Mouse (Mus musculus) forebrain, embryonic 13.5 days (tissue): Measurements from ENCODE around the gene Mtcl1. TPM values are rescaled to one million over a fixed set of nuclear protein-coding genes. Genes with fewer than 3 reads are reported as not detected.
A peak's percentile ranks its signal among the peaks of the same experiment; 100 is the strongest.

Experiments
- ATAC-seq: fragments of 200-750 bp; cut with Nextera tagmentation; 2 replicates; pipeline ENCODE4 v1.8.0; 2017
- H3K27ac ChIP-seq: fragments of 300-500 bp; sonication (generic); 2 replicates; pipeline ENCODE4 v1.5.1; 2015; ENCODE audit warnings: inconsistent platforms, mild to moderate bottlenecking, moderate library complexity
- H3K27me3 ChIP-seq: fragments of 300-500 bp; sonication (generic); 2 replicates; pipeline ENCODE4 v1.6.1; 2015; ENCODE audit warnings: mild to moderate bottlenecking, inconsistent platforms
- H3K36me3 ChIP-seq: fragments of 300-500 bp; sonication (generic); 2 replicates; pipeline ENCODE4 v1.6.1; 2015; ENCODE audit warnings: mild to moderate bottlenecking, inconsistent platforms; ENCODE audit not compliant: poor library complexity, severe bottlenecking
- H3K4me1 ChIP-seq: fragments of 300-500 bp; sonication (generic); 2 replicates; pipeline ENCODE4 v1.6.1; 2015; ENCODE audit warnings: inconsistent platforms
- H3K4me2 ChIP-seq: fragments of 300-500 bp; sonication (generic); 2 replicates; pipeline ENCODE4 v1.6.1; 2015; ENCODE audit warnings: inconsistent platforms, mild to moderate bottlenecking, moderate library complexity
- H3K4me3 ChIP-seq: fragments of 300-500 bp; sonication (generic); 2 replicates; pipeline ENCODE4 v1.5.1; 2015; ENCODE audit warnings: mild to moderate bottlenecking, inconsistent platforms
- H3K9ac ChIP-seq: fragments of 300-500 bp; sonication (generic); 2 replicates; pipeline ENCODE4 v1.6.1; 2015; ENCODE audit warnings: mild to moderate bottlenecking, inconsistent platforms
- H3K9me3 ChIP-seq: fragments of 300-500 bp; sonication (generic); replicated peaks from 2 replicates; pipeline ENCODE4 v1.6.1; 2016; ENCODE audit warnings: inconsistent platforms
- WGBS: fragments of 180-500 bp; shearing (Covaris S2); methylation state at CpG from one replicate; pipeline ENCODE4 v1.1.7; 2015; 5-methylcytosine and 5-hydroxymethylcytosine counted together
- polyA plus RNA-seq: library from polyadenylated mRNA; unstranded; fragments of >200 nt; fragmentation: Nextera tagmentation; extraction: Ambion mirVana; gene quantifications from 2 replicates; pipeline ENCODE4 v1.2.1, GENCODE M21; 2015

The Mtcl1 gene
- polyA plus RNA-seq, 1 experiment from 2014 or later: 33.9 TPM

DNA sequence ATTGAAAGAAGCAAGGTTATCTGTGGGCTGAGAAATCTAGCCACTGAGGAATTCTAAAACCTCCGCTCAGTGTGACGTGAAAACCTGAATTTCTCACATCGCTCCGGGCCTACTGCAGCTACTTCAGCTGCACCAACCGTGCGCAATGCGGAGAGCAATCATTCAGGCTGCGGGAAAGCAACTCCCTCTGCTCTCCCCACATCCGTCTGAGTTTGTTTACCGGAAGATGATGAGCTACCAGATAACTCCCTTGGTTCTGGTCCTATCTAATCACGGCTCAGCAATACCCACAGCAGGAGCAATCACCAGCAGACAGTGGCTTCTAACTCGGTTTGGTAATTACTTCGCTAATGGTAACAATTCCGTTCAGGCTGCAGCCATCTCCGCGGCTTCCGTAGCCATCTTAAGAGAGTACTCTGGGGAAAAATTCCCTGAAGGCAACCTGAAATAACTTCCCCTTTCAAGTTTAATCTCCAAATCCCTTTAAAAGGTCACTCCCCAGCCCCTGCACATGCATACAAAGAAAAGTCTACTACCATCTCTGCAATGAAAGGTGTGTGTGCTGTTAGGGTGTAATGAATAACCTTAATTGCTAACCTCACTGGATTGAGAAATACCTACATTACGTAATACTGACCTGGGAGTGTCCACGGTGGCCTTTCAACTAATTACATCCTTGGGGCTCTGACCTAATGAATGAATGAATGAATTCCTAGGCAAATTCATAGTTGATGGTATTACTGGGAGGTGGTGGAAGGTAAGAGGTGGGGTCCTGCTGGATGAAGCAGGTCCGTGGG lies 96.5 kb downstream of the Mtcl1 start:
- Histone ChIP-seq H3K4me1 (peaks cover 14% of the 10 kb centered on the region), H3K4me2 (no peak overlapping the region), H3K9ac (no peak overlapping the region), H3K36me3 (peaks cover 56% of the 10 kb centered on the region), H3K27ac (no peak overlapping the region), H3K4me3 (no peak overlapping the region), H3K9me3 (no peaks in the 10 kb centered on the region), H3K27me3 (no peaks in the 10 kb centered on the region)
- WGBS: 70% methylated on average over 20 of the region's 20 CpGs
- ATAC-seq: no peak

DNA sequence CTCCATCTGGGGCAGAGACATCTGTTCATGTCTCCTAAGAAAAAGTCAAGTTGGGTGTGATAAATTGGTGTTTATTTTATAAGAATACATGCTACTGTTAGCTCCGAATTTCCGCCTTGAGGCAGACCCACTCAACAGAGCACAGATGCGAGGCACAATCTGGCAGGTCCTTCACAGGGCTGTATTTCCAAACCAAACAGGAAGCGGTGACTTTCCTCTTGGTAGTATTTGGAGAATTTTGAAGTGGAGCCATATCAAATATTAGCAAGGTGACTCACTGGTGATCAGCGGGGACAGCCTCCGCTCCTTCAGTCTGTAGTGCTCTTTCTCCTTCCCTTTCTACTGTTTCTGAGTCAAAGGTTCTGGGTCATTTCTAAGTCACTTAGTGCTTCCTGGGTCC lies 97.3 kb downstream of the Mtcl1 start:
- peaks cover 57% of the 10 kb centered on the region for H3K36me3 ChIP-seq
- H3K9ac ChIP-seq: no peak overlapping the region
- H3K27ac ChIP-seq: no peak overlapping the region
- WGBS: 88% methylated on average over 6 of the region's 6 CpGs
- no peaks in the 10 kb centered on the region for H3K9me3 ChIP-seq
- 0 out of 2 replicates have a peak, but pooled peaks cover 7% of the 10 kb centered on the region for H3K4me1 ChIP-seq
- no peaks in the 10 kb centered on the region for H3K27me3 ChIP-seq
- H3K4me3 ChIP-seq: no peak overlapping the region
- no peak for ATAC-seq
- H3K4me2 ChIP-seq: no peak overlapping the region

DNA sequence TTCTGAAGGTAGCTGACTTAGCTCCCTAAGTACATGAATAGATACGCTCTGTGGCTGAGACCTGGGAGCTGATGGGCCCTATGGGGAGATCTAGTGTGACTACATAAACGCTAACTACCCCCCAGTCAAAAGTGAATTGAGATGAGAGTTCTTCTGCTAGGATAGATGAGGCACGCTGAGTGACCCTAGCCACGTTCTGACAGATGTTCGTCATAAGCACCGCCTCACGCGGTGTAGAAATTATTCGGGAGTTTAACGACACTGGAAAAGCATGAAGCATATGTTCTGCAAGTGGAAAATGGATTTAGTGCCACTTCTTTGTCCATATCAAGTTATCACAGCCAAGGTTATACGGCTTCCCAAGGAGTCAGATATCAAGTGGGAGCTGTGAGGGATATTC lies 98.9 kb downstream of the Mtcl1 start:
- ATAC-seq: no peak
- H3K9me3 ChIP-seq: no peaks in the 10 kb centered on the region
- H3K27ac ChIP-seq: no peak overlapping the region
- no peak overlapping the region for H3K4me3 ChIP-seq
- 89% methylated on average over 11 of the region's 11 CpGs for WGBS
- 0 out of 2 replicates have a peak, but pooled peaks cover 5% of the 10 kb centered on the region for H3K4me1 ChIP-seq
- no peaks in the 10 kb centered on the region for H3K27me3 ChIP-seq
- no peak overlapping the region for H3K9ac ChIP-seq
- no peak overlapping the region for H3K4me2 ChIP-seq
- H3K36me3 ChIP-seq: peaks cover 61% of the 10 kb centered on the region

DNA sequence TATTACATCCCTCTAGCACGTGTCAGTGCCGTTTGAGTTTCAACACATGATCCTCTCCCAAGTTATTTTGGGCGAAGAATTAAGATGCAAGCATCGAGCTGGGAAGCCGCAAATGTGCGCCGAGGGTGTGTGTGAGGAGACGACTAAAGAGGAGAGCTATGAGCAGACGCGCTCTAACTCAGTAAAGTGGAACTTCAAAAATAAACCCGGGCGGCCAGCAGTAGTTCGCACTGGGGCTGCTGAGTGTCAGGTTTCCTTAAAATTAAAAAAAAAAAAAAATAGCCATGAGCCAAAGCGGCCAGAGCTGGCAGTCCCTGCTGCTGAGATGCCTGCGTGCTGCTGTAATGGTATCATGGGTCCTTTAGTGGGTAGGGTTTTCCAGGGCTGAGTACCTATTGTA lies 99.4 kb downstream of the Mtcl1 start:
- 85% methylated on average over 15 of the region's 15 CpGs for WGBS
- Histone ChIP-seq H3K4me1 (0 out of 2 replicates have a peak, but pooled peaks cover 5% of the 10 kb centered on the region), H3K27me3 (no peaks in the 10 kb centered on the region), H3K27ac (peak overlapping the region; percentile 36; the same call in 1 of the 2 replicates), H3K36me3 (peaks cover 56% of the 10 kb centered on the region), H3K4me3 (no peak overlapping the region), H3K9me3 (no peaks in the 10 kb centered on the region), H3K4me2 (no peak overlapping the region), H3K9ac (no peak overlapping the region)
- peak; percentile 17; the same call in 1 of the 2 replicates for ATAC-seq

DNA sequence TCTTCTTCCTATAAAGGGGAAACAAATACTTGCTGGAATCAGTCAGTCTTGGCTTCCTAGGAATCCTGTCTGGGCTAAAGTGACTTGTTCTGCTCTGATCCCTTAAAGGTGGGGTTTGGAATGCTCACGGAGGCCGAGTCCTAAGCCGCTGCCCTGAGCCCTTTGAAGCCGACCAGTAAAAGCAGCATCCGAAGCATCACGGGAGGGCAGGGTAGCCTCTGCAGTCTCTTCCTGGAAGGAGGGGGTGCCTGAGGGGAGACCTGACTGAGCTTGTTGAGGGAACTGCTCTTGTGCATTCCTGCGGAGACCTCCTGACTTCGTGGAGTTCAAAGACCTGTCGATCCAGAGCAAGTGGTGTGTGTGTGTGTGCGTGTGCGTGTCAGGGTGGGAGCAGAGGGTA lies 103.2 kb downstream of the Mtcl1 start:
- Histone ChIP-seq H3K27ac (no peak overlapping the region), H3K4me3 (no peak overlapping the region), H3K4me1 (no peaks in the 10 kb centered on the region), H3K9ac (no peak overlapping the region), H3K36me3 (peaks cover 66% of the 10 kb centered on the region), H3K27me3 (no peaks in the 10 kb centered on the region), H3K4me2 (no peak overlapping the region), H3K9me3 (no peaks in the 10 kb centered on the region)
- ATAC-seq: no peak
- WGBS: 87% methylated on average over 11 of the region's 11 CpGs

DNA sequence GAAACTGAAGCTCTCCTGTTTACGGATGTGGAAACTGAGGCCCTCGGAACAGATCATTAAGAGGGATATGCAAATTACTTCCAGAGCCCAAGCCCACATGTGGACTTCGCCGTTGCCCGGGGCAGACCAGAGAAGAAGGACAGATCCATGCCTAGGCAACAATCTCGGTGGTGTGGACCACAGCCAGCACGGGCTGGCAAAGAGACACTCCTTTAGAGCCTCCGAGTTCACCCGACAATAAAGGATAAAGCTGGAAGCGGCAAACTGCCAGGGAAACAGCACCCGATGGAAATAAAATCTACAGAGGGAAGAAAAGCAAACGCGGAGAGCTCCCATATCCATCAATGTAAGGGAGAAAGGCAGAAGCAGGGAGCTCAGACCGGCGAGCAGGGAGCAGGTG lies 103.9 kb downstream of the Mtcl1 start:
- peaks cover 66% of the 10 kb centered on the region for H3K36me3 ChIP-seq
- 75% methylated on average over 15 of the region's 15 CpGs for WGBS
- H3K9ac ChIP-seq: no peak overlapping the region
- H3K27me3 ChIP-seq: no peaks in the 10 kb centered on the region
- no peak for ATAC-seq
- H3K27ac ChIP-seq: no peak overlapping the region
- H3K4me1 ChIP-seq: no peaks in the 10 kb centered on the region
- H3K4me2 ChIP-seq: no peak overlapping the region
- no peak overlapping the region for H3K4me3 ChIP-seq
- no peaks in the 10 kb centered on the region for H3K9me3 ChIP-seq

DNA sequence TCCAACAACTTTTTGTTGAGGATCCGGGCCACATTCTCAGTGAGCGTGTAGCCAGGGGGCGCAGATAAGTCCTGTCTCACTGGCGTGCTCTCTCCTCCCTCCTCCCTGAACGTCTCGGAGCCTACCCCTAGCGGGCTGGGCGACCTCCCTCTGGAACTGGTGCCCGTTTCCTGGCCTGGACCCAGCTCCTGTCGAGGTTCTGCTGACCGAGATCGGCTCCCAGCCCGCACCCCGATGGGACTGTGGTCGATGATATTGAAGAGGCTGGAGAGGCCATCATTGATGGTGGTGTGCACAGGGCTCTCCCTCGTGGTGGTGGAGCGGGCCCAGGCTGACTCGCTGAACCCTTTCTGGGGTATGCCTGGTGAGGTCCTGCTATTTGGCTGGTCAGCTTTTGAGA lies 106.6 kb downstream of the Mtcl1 start:
- no peak overlapping the region for H3K4me2 ChIP-seq
- no peak overlapping the region for H3K27ac ChIP-seq
- H3K4me1 ChIP-seq: no peaks in the 10 kb centered on the region
- H3K36me3 ChIP-seq: peaks cover 66% of the 10 kb centered on the region
- ATAC-seq: no peak
- no peak overlapping the region for H3K9ac ChIP-seq
- no peaks in the 10 kb centered on the region for H3K27me3 ChIP-seq
- no peaks in the 10 kb centered on the region for H3K9me3 ChIP-seq
- no peak overlapping the region for H3K4me3 ChIP-seq
- 93% methylated on average over 18 of the region's 18 CpGs for WGBS

DNA sequence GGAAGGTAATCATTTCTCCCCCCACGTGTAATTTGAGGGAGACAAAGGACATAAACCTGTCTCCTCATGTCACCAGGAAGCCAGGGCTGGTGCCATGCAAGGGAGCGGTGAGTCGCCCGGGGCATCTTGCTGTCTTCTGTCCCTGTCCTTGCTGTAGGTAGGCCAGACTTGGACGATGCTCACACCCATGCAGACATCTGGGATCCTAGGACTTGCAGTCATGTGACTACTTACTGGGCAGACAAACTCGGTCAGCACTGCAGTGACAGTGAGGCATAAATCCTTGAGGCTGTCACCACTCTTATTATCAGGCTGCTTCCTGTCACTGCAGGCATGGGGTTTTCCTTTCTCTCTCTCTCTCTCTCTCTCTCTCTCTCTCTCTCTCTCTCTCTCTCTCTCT lies 107.9 kb downstream of the Mtcl1 start:
- 92% methylated on average over 6 of the region's 6 CpGs for WGBS
- H3K9me3 ChIP-seq: no peaks in the 10 kb centered on the region
- no peak overlapping the region for H3K9ac ChIP-seq
- no peak overlapping the region for H3K27ac ChIP-seq
- no peak for ATAC-seq
- H3K4me1 ChIP-seq: no peaks in the 10 kb centered on the region
- H3K36me3 ChIP-seq: peaks cover 67% of the 10 kb centered on the region
- H3K27me3 ChIP-seq: no peaks in the 10 kb centered on the region
- no peak overlapping the region for H3K4me3 ChIP-seq
- no peak overlapping the region for H3K4me2 ChIP-seq

DNA sequence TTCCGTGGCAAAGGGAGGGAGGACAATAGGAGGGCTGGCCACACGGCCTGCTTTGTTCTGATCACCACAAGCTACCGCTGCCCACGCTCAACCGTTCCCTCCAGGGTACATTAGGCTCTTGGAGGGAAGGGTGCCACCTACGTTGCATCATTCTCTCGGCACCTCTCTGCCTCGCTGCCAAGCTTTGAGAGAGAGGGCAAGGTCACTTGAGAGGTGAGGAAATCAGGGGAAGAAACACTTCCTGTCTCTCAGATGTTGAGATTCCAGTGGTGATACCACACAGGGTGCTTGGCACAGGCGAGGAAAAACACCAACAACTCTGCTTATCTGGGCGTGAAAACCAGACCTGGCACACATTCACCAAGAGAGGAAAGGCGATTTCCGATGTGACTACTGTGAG lies 108.8 kb downstream of the Mtcl1 start:
- Histone ChIP-seq H3K36me3 (peaks cover 65% of the 10 kb centered on the region), H3K27ac (no peak overlapping the region), H3K27me3 (no peaks in the 10 kb centered on the region), H3K9me3 (no peaks in the 10 kb centered on the region), H3K4me2 (no peak overlapping the region), H3K9ac (no peak overlapping the region), H3K4me1 (no peaks in the 10 kb centered on the region), H3K4me3 (no peak overlapping the region)
- ATAC-seq: no peak
- whole genome bisulfite sequencing: 90% methylated on average over 12 of the region's 12 CpGs

DNA sequence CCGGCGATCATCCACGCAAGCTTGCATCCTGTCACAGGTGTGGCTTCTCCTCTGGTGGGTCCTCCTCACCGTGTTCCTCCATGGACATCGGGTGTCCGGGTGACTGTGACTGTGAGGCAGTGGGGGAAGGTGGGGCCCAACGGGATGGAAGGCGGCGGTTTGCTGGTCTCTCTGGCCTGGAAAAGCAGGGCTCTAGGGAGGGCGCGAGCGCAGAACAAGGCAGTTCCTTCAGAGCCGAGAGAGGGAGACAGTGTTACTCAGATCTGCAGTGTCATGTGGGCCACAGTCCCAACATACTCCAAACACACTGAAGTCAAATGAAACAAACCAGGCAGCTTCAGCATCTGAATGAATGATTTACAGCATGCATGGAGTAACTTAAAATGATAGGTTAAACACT lies 111.6 kb downstream of the Mtcl1 start:
- H3K9me3 ChIP-seq: no peaks in the 10 kb centered on the region
- H3K27me3 ChIP-seq: no peaks in the 10 kb centered on the region
- no peak overlapping the region for H3K27ac ChIP-seq
- no peak for ATAC-seq
- no peak overlapping the region for H3K4me3 ChIP-seq
- H3K4me1 ChIP-seq: no peaks in the 10 kb centered on the region
- peaks cover 43% of the 10 kb centered on the region for H3K36me3 ChIP-seq
- H3K4me2 ChIP-seq: no peak overlapping the region
- no peak overlapping the region for H3K9ac ChIP-seq
- WGBS: 95% methylated on average over 13 of the region's 13 CpGs

DNA sequence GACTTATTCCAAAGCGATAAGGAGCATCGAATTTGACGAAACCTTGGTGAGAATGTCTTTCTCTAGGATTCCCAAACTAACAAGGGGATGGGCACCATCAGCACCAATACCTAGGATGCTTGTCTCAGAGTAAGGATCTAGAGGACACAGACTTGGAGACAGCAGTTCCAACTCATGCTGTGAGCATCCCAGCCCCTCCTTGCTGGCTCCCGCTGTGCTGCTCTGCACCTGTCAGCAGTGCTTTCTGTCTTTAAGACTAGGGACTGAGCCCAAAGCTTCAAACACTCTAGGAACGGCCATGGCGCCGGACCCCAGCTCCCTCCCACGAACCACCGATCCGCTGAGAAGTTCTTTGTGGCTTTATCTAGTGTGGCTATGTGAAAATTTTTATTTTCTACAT lies 114.0 kb downstream of the Mtcl1 start:
- Histone ChIP-seq H3K27ac (no peak overlapping the region), H3K9ac (no peak overlapping the region), H3K27me3 (no peaks in the 10 kb centered on the region), H3K4me3 (no peak overlapping the region), H3K4me1 (no peaks in the 10 kb centered on the region), H3K9me3 (no peaks in the 10 kb centered on the region), H3K4me2 (no peak overlapping the region), H3K36me3 (peaks cover 23% of the 10 kb centered on the region)
- no peak for ATAC-seq
- WGBS: 89% methylated on average over 10 of the region's 10 CpGs

DNA sequence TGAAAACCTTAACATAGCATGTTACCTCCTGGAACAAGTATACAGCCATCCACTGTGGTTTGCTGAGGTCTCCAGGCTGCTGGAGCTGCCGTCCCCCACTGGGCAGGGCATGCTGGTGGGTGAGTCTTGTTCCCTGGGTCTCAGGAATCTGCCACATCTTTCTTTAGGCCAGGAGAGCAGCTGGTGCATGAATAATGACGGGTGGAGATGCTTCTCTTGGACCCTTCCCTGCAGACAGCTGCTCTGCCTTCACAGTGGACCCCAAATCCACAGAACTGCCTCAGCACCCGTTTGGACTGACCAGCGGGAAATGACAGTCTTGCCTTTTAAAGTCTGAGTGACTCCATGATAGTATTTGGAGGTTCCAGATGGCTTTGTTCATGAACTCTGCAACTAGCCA lies 114.7 kb downstream of the Mtcl1 start:
- Histone ChIP-seq H3K9me3 (no peaks in the 10 kb centered on the region), H3K4me2 (no peak overlapping the region), H3K36me3 (peaks cover 17% of the 10 kb centered on the region), H3K4me3 (no peak overlapping the region), H3K9ac (no peak overlapping the region), H3K27ac (no peak overlapping the region), H3K4me1 (no peaks in the 10 kb centered on the region), H3K27me3 (no peaks in the 10 kb centered on the region)
- no peak for ATAC-seq
- 63% methylated on average over 4 of the region's 4 CpGs for WGBS

DNA sequence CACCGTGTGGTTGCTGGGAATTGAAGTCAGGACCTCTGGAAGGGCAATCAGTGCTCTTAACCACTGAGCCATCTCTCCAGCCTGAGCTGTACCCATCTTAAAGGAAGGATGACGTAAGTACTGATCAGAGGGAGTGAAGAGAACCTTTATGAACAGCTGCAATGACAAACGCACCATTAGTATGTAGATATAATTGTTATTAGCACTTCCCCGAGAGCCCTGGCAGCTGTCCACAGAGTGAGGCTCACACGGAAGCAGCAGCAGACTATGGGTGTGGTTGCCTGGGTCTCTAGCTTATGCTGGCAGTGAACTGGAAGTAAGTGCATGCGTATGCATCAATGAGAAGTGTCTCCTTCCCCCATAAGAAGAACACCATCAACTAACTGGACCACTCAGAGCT lies 118.3 kb downstream of the Mtcl1 start:
- Histone ChIP-seq H3K36me3 (no peaks in the 10 kb centered on the region), H3K4me3 (no peak overlapping the region), H3K27ac (no peak overlapping the region), H3K9me3 (no peaks in the 10 kb centered on the region), H3K4me2 (no peak overlapping the region), H3K27me3 (no peaks in the 10 kb centered on the region), H3K4me1 (peaks cover 2% of the 10 kb centered on the region; the same call in 1 of the 2 replicates), H3K9ac (no peak overlapping the region)
- 61% methylated on average over 6 of the region's 6 CpGs for WGBS
- no peak for ATAC-seq
